Mouse (Mus musculus) CH12.LX (cell line): ENCODE data around the gene Zdhhc6. TPM values are rescaled to one million over a fixed set of nuclear protein-coding genes. Genes with fewer than 3 reads are reported as not detected.

Experiments
- DNase-seq: peaks from one replicate; pipeline ENCODE4 v3.0.0-alpha.2; 2013; ENCODE audit errors: extremely low read depth
- H3K27ac ChIP-seq: 2 replicates; pipeline ENCODE4 v1.5.1; 2012; ENCODE audit warnings: low read depth, mild to moderate bottlenecking, control low read depth, moderate library complexity; ENCODE audit not compliant: insufficient read depth
- H3K27me3 ChIP-seq: replicated peaks from 2 replicates; pipeline ENCODE3; 2012; ENCODE audit warnings: inconsistent platforms
- H3K36me3 ChIP-seq, 2 experiments: replicated peaks in 1 of 2; 2 replicates each; pipeline versions ENCODE3 to v1.6.1; 2012; ENCODE audit warnings: inconsistent platforms in 1 of 2, low read length in 1 of 2, mild to moderate bottlenecking in 1 of 2, mixed read lengths in 1 of 2, moderate library complexity in 1 of 2; ENCODE audit not compliant: control insufficient read depth in 1 of 2, insufficient read depth in 1 of 2
- H3K4me1 ChIP-seq, 2 experiments: 2 replicates each; pipeline ENCODE4 v1.6.1; 2012; ENCODE audit warnings: inconsistent platforms in 1 of 2, moderate library complexity in 1 of 2; ENCODE audit not compliant: insufficient read depth in 2 of 2, control insufficient read depth in 1 of 2
- H3K4me2 ChIP-seq: 2 replicates; pipeline ENCODE4 v1.6.1; 2012; ENCODE audit warnings: low read depth, mild to moderate bottlenecking, control low read depth; ENCODE audit not compliant: poor library complexity, insufficient read depth, severe bottlenecking
- H3K4me3 ChIP-seq, 3 experiments: fragments of 150-350 bp in 1 of 3; sonication (generic) in 1 of 3; replicated peaks in 1 of 3; 2 replicates each; pipeline versions ENCODE3 to v1.5.1; 2011 to 2012; ENCODE audit warnings: low read depth in 2 of 3, low read length in 2 of 3, mild to moderate bottlenecking in 2 of 3, moderate library complexity in 2 of 3, control low read depth in 1 of 3, improper control_type of control experiment in 1 of 3, inconsistent platforms in 1 of 3, mixed read lengths in 1 of 3; ENCODE audit not compliant: poor library complexity in 1 of 3
- H3K79me2 ChIP-seq: replicated peaks from 2 replicates; pipeline ENCODE4 v1.6.1; 2012; ENCODE audit warnings: mild to moderate bottlenecking, moderate library complexity; ENCODE audit not compliant: control insufficient read depth, poor library complexity, insufficient read depth, severe bottlenecking; ENCODE audit errors: extremely low read depth
- H3K9ac ChIP-seq: 2 replicates; pipeline ENCODE4 v1.6.1; 2012; ENCODE audit warnings: low read depth, mild to moderate bottlenecking, control low read depth, moderate library complexity; ENCODE audit not compliant: insufficient read depth
- H3K9me3 ChIP-seq: replicated peaks from 2 replicates; pipeline ENCODE3; 2012; ENCODE audit warnings: low read length, inconsistent platforms, mixed read lengths
- BHLHE40 ChIP-seq: IDR thresholded peaks from 2 replicates; pipeline ENCODE4 v1.6.1; 2011; ENCODE audit warnings: mild to moderate bottlenecking, low read depth, low read length, improper control_type of control experiment
- CHD1 ChIP-seq: IDR thresholded peaks from 2 replicates; pipeline ENCODE4 v1.6.1; 2012; ENCODE audit warnings: low read depth, low read length, improper control_type of control experiment, inconsistent platforms
- CHD2 ChIP-seq: IDR thresholded peaks from 2 replicates; pipeline ENCODE4 v1.6.1; 2011; ENCODE audit warnings: low read length, improper control_type of control experiment
- CTCF ChIP-seq, 2 experiments: IDR thresholded peaks in 1 of 2; conservative IDR thresholded peaks in 1 of 2; 2 replicates each; pipeline ENCODE4 v1.5.1; 2011 to 2012; ENCODE audit warnings: low read depth in 2 of 2, low read length in 2 of 2, improper control_type of control experiment in 1 of 2, inconsistent platforms in 1 of 2, mild to moderate bottlenecking in 1 of 2, moderate library complexity in 1 of 2
- E2F4 ChIP-seq: IDR thresholded peaks from 2 replicates; pipeline ENCODE4 v1.6.1; 2011; ENCODE audit warnings: low read depth, low read length, improper control_type of control experiment; ENCODE audit not compliant: insufficient replicate concordance
- ELF1 ChIP-seq: IDR thresholded peaks from 2 replicates; pipeline ENCODE4 v1.6.1; 2014; ENCODE audit warnings: low read depth, mild to moderate bottlenecking, inconsistent platforms, low read length, improper control_type of control experiment
- EP300 ChIP-seq: IDR thresholded peaks from 2 replicates; pipeline ENCODE4 v1.6.1; 2011; ENCODE audit warnings: low read length, improper control_type of control experiment
- ETS1 ChIP-seq: conservative IDR thresholded peaks from 2 replicates; pipeline ENCODE4 v1.6.1; 2012; ENCODE audit warnings: low read depth, mild to moderate bottlenecking, inconsistent platforms, low read length, improper control_type of control experiment, moderate library complexity
- GABPA ChIP-seq: IDR thresholded peaks from 2 replicates; pipeline ENCODE4 v1.6.1; 2012; ENCODE audit warnings: low read depth, low read length, improper control_type of control experiment, inconsistent platforms; ENCODE audit not compliant: insufficient replicate concordance
- HCFC1 ChIP-seq: IDR thresholded peaks from 2 replicates; pipeline ENCODE4 v1.6.1; 2012; ENCODE audit warnings: low read depth, mild to moderate bottlenecking, inconsistent platforms, low read length, improper control_type of control experiment
- IRF4 ChIP-seq: IDR thresholded peaks from 2 replicates; pipeline ENCODE4 v1.6.1; 2014; ENCODE audit warnings: low read depth, mild to moderate bottlenecking, inconsistent platforms, low read length, improper control_type of control experiment
- JUN ChIP-seq: IDR thresholded peaks from 2 replicates; pipeline ENCODE4 v1.6.1; 2011; ENCODE audit warnings: low read depth, mild to moderate bottlenecking, low read length, improper control_type of control experiment, moderate library complexity; ENCODE audit not compliant: insufficient read depth
- JUND ChIP-seq: conservative IDR thresholded peaks from 2 replicates; pipeline ENCODE4 v1.6.1; 2011; ENCODE audit warnings: low read depth, low read length, improper control_type of control experiment
- KAT2A ChIP-seq: IDR thresholded peaks from 2 replicates; pipeline ENCODE4 v1.6.1; 2012; ENCODE audit warnings: low read length, improper control_type of control experiment, inconsistent platforms; ENCODE audit not compliant: insufficient replicate concordance
- MAFK ChIP-seq: IDR thresholded peaks from 2 replicates; pipeline ENCODE4 v1.6.1; 2011; ENCODE audit warnings: low read length, improper control_type of control experiment; ENCODE audit not compliant: insufficient replicate concordance
- MAX ChIP-seq: IDR thresholded peaks from 2 replicates; pipeline ENCODE4 v1.6.1; 2011; ENCODE audit warnings: low read length, improper control_type of control experiment
- MAZ ChIP-seq: IDR thresholded peaks from 2 replicates; pipeline ENCODE4 v1.6.1; 2012; ENCODE audit warnings: low read depth, mild to moderate bottlenecking, inconsistent platforms, low read length, improper control_type of control experiment, moderate library complexity
- MEF2A ChIP-seq: IDR thresholded peaks from 2 replicates; pipeline ENCODE4 v1.6.1; 2014; ENCODE audit warnings: low read depth, mild to moderate bottlenecking, inconsistent platforms, low read length, improper control_type of control experiment, borderline replicate concordance
- MXI1 ChIP-seq: IDR thresholded peaks from 2 replicates; pipeline ENCODE4 v1.6.1; 2011; ENCODE audit warnings: mild to moderate bottlenecking, low read depth, low read length, improper control_type of control experiment
- MYC ChIP-seq: IDR thresholded peaks from 2 replicates; pipeline ENCODE4 v1.6.1; 2011; ENCODE audit warnings: low read depth, mild to moderate bottlenecking, improper control_type of control experiment, low read length
- NELFE ChIP-seq: IDR thresholded peaks from 2 replicates; pipeline ENCODE4 v1.6.1; 2011; ENCODE audit warnings: low read depth, low read length, improper control_type of control experiment
- NRF1 ChIP-seq: IDR thresholded peaks from 2 replicates; pipeline ENCODE4 v1.6.1; 2014; ENCODE audit warnings: low read depth, mild to moderate bottlenecking, inconsistent platforms, low read length, improper control_type of control experiment, moderate library complexity
- PAX5 ChIP-seq: IDR thresholded peaks from 2 replicates; pipeline ENCODE4 v1.6.1; 2012; ENCODE audit warnings: low read length, inconsistent platforms, mixed read lengths
- POLR2A ChIP-seq: IDR thresholded peaks from 2 replicates; pipeline ENCODE4 v1.6.1; 2011; ENCODE audit warnings: low read depth, mild to moderate bottlenecking, improper control_type of control experiment, low read length
- POLR2AphosphoS2 ChIP-seq: IDR thresholded peaks from 2 replicates; pipeline ENCODE4 v1.6.1; 2011; ENCODE audit warnings: low read depth, low read length, improper control_type of control experiment
- RAD21 ChIP-seq: IDR thresholded peaks from 2 replicates; pipeline ENCODE4 v1.6.1; 2011; ENCODE audit warnings: low read depth, mild to moderate bottlenecking, low read length, improper control_type of control experiment, moderate library complexity
- RCOR1 ChIP-seq: conservative IDR thresholded peaks from 2 replicates; pipeline ENCODE4 v1.6.1; 2012; ENCODE audit warnings: low read depth, mild to moderate bottlenecking, inconsistent platforms, low read length, improper control_type of control experiment
- SIN3A ChIP-seq: IDR thresholded peaks from 2 replicates; pipeline ENCODE4 v1.6.1; 2012; ENCODE audit warnings: low read length, improper control_type of control experiment, inconsistent platforms
- SMC3 ChIP-seq: IDR thresholded peaks from 2 replicates; pipeline ENCODE4 v1.6.1; 2011; ENCODE audit warnings: low read depth, low read length, improper control_type of control experiment
- TBP ChIP-seq: conservative IDR thresholded peaks from 2 replicates; pipeline ENCODE4 v1.6.1; 2011; ENCODE audit warnings: low read depth, low read length, improper control_type of control experiment
- TCF12 ChIP-seq: IDR thresholded peaks from 2 replicates; pipeline ENCODE4 v1.6.1; 2014; ENCODE audit warnings: low read depth, mild to moderate bottlenecking, inconsistent platforms, low read length, improper control_type of control experiment
- UBTF ChIP-seq: IDR thresholded peaks from 2 replicates; pipeline ENCODE4 v1.6.1; 2012; ENCODE audit warnings: low read depth, mild to moderate bottlenecking, inconsistent platforms, low read length, improper control_type of control experiment, moderate library complexity
- USF1 ChIP-seq: IDR thresholded peaks from 2 replicates; pipeline ENCODE4 v1.6.1; 2014; ENCODE audit warnings: low read depth, mild to moderate bottlenecking, inconsistent platforms, low read length, improper control_type of control experiment
- USF2 ChIP-seq: conservative IDR thresholded peaks from 2 replicates; pipeline ENCODE4 v1.6.1; 2011; ENCODE audit warnings: low read depth, low read length, improper control_type of control experiment
- ZC3H11A ChIP-seq: IDR thresholded peaks from 2 replicates; pipeline ENCODE4 v1.6.1; 2012; ENCODE audit warnings: low read depth, mild to moderate bottlenecking, inconsistent platforms, low read length, improper control_type of control experiment
- ZKSCAN1 ChIP-seq: IDR thresholded peaks from 2 replicates; pipeline ENCODE4 v1.6.1; 2012; ENCODE audit warnings: low read depth, inconsistent platforms, low read length, improper control_type of control experiment, borderline replicate concordance
- ZMIZ1 ChIP-seq: IDR thresholded peaks from 2 replicates; pipeline ENCODE4 v1.6.1; 2012; ENCODE audit warnings: low read depth, mild to moderate bottlenecking, inconsistent platforms, low read length, improper control_type of control experiment
- ZNF384 ChIP-seq: IDR thresholded peaks from 2 replicates; pipeline ENCODE4 v1.6.1; 2012; ENCODE audit warnings: low read depth, low read length, improper control_type of control experiment, inconsistent platforms
- dilution Hi-C: fragments of 300-500 bp; cut with MboI; formaldehyde crosslinking; loops from 2 replicates; pipeline ENCODE4 v1.14.3; 2020; ENCODE audit warnings: low sequenced_read_pairs; ENCODE audit not compliant: extremely low pct_unique_long_range_greater_than_20kb, extremely low pct_ligation_motif_present
- in situ Hi-C: fragments of 300-500 bp; cut with MboI; formaldehyde crosslinking; loops from 3 replicates; pipeline ENCODE4 v1.14.3; 2019; ENCODE audit warnings: low sequenced_read_pairs, low pct_ligation_motif_present, low pct_unique_long_range_greater_than_20kb, mixed read lengths
- polyA plus RNA-seq: library from polyadenylated mRNA; unstranded; fragments of >175 nt; gene quantifications from 2 replicates; pipeline ENCODE4 v1.2.1, GENCODE M21; 2012; ENCODE audit warnings: low read depth; ENCODE audit not compliant: insufficient read length
- total RNA-seq, 2 experiments: library from RNA; depleted of rRNA; stranded (reverse); fragments of 300-350 nt in 1 of 2; fragments of >200 nt in 1 of 2; gene quantifications; 2 replicates each; pipeline ENCODE4 v1.2.3; 2012 to 2014

The Zdhhc6 gene
- total and polyA plus RNA-seq, 3 experiments = 101 to 143 (median 101) TPM

- TF ChIP-seq MAFK (no peak), CHD1 (no peak), MXI1 (peak; percentile 84), UBTF (0 out of 2 replicates have a peak, but pooled peaks have one; percentile 29), IRF4 (peak; percentile 74; the same call in 1 of the 2 replicates), MAX (peak; percentile 58), RCOR1 (no peak), EP300 (peak; percentile 28), KAT2A (no peak), CTCF (conservative IDR thresholded peaks at IDR 0.05 in 1 of 2, IDR thresholded peaks at IDR 0.05 in 1 of 2; ENCODE audit: low read depth in 2 of 2, low read length in 2 of 2) (no peak), TBP (peak; percentile 84), SMC3 (no peak; the same call in 1 of the 2 replicates), E2F4 (no peak), POLR2A (peak; percentile 78), JUN (no peak), JUND (no peak), ELF1 (peak; percentile 95), ZMIZ1 (peak; percentile 34), PAX5 (no peak), HCFC1 (peak; percentile 53), USF1 (no peak), MEF2A (no peak), ZKSCAN1 (no peak), BHLHE40 (peak; percentile 52; the same call in 1 of the 2 replicates), TCF12 (peak; percentile 63; the same call in 1 of the 2 replicates), ZNF384 (peak; percentile 90), RAD21 (no peak; the same call in 1 of the 2 replicates), USF2 (no peak), MYC (peak; percentile 84), CHD2 (no peak), ETS1 (peak; percentile 74), NRF1 (no peak), NELFE (peak; percentile 83), POLR2AphosphoS2 (no peak; the same call in 1 of the 2 replicates), ZC3H11A (no peak), GABPA (no peak), MAZ (no peak), SIN3A (peak; percentile 92)
- peaks cover 20 to 38% of the 10 kb centered on the region in 2 experiments for H3K4me1 ChIP-seq
- H3K4me2 ChIP-seq = peak overlapping the region; percentile 93
- H3K9ac ChIP-seq = peak overlapping the region; percentile 79
- peaks cover 0 to 25% of the 10 kb centered on the region in 2 experiments for H3K36me3 ChIP-seq
- H3K4me3 ChIP-seq = peak overlapping the region; percentile 70 to 96 (median 93)
- H3K27ac ChIP-seq = peak overlapping the region; percentile 71
- dilution Hi-C loops = no loop called here
- DNase-seq = peak; percentile 81
- H3K9me3 ChIP-seq = peaks cover 4% of the 10 kb centered on the region
- in situ Hi-C loops = no loop called here
- no peaks in the 10 kb centered on the region for H3K27me3 ChIP-seq
- H3K79me2 ChIP-seq = peaks cover 45% of the 10 kb centered on the region
These were observed 62.0 kb downstream of the Zdhhc6 start for GRCm38 (mm10) chr19:55253570-55254441.
